Mouse (Mus musculus) B cell, adult 2 months (primary cell): ENCODE data around the gene Snai1.

Experiments used
- DNase-seq, 2 experiments: peaks; one replicate each; pipeline ENCODE4 v3.0.0; 2022

Snai1 gene

DNA sequence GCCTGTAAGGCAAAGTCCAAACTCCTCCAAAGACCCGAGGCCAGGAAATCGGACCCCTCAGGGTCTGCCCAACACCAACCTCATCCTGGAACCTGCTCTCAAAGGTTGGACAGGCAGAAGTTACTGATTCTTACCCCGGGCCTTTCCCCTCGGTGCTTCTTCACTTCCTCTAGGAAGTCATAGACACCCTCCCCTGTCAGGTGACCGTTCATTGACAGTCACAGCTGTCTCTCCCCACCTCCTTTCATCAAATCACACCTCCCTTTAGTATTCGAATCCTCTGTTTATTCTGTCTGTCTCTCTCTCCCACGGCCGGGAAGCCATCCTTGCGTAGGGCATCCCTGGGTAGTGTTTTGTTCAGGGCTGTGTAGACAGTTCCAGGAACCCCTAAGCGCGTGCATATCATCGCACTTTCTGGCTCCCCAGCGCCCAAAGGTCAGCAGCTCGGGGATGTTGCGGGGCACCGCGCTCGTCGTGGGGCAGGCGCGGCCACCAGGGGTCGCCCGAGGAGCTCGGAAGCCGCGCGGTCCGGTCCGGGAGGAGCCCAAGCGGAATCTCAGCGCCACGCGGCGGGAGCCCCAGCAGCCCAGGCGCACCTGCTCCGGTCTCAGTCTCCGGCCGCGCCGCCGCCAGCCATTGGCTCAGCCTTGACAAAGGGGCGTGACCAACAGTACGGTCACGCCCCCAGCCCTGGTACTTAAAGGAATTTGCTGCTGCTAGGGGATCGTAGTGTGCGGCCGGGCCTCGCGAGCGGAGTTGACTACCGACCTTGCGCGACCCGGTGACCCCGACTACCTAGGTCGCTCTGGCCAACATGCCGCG is at the start of gene Snai1:
Gene Snai1 (plus strand): TSS at position 720 of the 822 bp plus-strand sequence.
- DNase-seq, result peak; percentile 89

DNA sequence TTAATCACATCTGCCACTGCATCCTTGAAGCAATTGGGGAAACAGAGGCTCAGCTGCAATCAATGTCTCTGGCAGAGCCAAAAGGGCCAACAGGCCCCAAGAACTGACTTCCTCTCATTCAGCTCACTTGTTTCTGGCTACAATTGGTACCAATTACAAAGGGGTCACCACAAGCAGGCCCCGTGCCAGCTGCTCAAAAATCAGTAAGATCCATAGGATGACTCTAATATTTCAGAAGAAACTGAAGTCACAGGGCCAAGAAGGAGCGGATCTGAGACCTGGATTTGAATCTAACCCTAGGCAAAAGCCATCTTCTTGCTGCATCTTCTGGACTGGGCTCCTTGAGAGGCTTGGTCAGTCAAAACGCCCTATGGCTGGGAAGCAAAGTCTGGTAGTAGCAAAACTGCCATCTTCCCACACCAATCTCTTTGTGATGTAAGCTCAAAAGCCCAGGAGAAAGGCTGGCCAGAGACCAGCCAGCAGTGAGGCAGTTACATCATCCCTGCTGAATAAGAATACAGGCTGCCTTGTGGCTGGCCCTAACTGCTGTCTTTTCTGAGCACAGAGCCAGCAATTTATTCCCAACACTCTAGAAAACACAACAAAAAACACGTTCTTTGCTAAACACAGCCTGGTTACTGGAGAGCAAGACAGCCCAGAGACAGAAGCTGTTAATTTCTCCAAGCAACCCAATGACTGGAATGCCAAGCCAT is 47.0 kb upstream of the Snai1 start:
- DNase-seq, result no peak

DNA sequence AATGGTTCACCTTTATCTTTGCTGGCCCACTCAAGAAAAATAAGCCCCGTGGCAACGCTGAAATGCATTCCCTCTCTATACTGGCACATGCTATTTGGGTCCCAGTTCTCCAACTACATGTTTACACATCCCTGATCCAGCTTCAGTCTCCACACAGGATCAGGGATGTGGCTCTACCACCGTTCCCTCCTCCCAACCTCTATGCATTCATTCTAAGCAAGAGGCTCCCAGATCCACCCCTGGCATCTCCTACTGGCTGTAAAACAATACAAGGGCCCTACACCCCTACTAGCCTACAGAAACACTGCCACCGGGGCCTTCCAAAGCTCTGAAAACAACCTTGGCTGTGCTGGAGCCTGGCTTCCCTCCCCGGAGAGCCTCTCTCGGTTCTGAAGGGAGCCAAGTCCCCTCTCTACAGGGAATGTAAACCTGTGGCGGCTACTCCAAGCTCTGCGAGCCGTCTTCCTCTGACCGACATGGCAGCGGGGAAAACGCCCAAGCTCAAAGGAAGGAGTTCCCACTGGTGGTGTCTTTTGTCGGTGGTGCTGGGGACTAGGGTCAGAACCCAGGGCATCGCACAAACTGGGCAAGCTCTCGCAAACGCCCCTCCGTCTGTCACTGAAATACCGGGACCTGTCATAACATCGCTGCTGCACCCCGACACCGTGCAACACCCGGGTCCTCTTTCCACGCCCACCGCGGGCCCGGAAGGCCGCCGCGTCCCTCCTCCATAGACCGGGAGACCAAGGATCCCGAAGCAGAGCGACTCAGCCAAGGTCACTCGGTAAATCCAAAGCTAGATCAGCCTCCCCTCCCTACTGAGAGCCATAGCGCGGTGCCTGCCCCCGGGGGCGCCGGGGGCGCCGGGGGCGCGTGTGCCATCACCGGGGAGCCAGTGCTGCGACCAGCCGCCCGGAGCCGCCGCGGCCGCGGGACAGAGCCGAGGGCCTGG is 46.0 kb upstream of the Snai1 start, which contains the start of gene Rnf114:
Gene Rnf114 (plus strand): TSS at position 889 of the 952 bp plus-strand sequence.
- peak; percentile 49 to 59 for DNase-seq

DNA sequence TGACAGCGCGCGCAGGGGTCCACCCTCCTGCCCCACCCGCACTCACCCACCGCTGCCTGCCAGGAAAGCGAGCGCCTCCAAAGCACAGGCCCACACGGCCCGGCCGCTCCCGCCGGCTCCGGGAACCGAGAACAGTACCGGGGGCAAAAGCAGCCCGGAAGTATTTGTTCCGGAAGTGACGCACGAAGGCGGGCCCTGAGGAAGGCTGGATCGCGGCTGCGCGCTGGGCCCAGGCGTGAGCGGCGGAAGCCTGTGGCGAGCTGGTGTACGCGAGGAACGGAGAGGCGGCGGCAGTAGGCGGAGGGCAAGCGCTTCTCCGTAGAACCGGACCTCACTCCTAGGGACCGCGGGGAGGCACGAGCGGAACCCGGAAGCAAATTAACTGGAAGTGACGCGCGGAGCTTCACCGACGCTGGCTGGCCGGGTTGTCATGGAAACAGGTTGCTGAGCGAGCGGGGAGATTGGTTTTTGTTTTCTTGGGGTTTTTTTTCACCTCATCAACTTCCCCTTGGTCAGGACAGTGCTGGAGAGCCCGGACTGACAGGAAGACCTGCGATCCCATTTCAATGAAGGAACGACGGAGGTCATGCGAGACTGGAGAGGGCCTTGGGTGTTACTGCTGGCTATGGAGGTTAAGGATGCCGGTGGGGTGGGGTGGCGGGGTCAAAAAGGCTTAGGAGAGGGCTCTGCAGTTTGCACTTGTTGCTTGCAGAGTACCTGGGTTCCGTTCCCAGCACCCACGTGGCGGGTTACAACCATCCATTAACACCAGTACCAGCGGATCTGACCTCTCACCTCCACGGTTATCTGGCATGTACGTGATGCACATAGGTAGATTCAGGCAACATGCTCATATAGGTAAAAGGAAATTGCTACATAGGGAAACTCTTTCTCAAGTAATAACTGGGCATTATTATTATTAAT is 45.0 kb upstream of the Snai1 start, which contains the start of gene Spata2:
Gene Spata2 (minus strand): TSS at position 175 of the 924 bp plus-strand sequence.
- DNase-seq, result peak; percentile 95 to 97

DNA sequence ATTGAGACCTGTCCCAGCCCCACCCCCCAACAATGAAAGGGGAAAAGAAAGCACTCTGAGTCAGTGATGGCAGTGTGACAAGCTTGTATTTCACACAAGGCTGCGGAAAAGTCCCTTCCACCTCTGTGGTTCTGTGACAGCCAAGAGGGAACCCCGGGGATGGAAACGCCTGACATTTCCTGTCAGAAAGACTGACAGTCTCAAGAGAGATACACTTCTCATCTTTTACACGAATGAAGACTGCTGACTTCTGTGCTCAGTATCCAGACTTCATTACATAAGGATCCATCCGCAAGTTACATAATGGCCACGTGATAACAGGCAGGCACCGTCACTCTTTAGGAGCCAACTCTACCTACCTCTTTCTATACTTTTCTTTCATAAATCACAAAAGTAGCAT is 41.6 kb upstream of the Snai1 start:
- DNase-seq, result peak in 1 of 2 experiments; percentile 21

DNA sequence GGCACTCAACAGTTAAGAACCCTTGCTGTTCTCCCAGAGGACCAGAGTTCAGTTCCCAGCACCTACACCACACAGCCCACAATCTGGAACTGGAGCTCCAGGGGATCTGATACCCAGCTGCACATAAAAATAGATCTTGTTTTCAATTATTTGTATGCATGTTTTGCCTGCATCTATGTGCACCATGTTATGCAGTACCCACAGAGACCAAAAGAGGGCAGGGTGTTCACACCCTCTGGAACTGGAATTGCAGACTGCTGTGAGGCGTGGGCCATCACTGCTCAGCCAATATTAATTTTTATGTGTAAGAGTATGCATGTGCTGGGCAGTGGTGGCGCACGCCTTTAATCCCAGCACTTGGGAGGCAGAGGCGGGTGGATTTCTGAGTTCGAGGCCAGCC is 40.7 kb upstream of the Snai1 start:
- peak; percentile 81 to 83 for DNase-seq

DNA sequence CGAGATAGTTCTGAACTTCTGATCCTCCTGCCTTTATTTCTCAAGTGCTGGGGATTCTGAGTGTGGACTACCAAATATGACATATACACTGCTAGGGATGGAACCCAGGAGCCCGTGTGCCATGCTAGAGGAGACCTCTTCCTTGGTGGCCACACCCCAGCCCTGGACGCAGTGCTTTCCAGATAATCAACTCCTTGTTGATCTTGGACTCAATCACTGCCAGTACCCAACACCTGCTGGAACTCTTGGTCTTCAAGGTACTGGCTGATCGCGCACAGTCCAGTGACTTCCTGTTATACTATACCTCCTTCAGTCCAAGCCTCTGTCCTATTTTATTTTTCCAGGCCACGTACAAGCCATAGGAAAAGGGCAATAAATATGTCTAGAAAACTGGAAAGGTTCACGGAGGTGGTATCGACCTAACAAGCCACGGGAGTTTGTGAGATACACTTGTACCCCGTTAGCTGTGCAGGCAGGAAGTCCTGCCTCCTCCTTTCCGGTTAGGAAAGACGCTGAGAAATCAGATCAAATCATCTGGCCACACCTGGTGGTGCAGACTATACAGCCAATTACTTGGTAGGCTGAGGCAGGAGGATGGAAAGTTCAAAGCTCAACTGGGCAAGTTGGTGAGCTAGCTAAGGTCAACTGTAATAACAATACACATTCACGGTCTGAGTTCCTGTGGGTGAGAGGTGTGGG is 35.3 kb upstream of the Snai1 start:
- no peak for DNase-seq

DNA sequence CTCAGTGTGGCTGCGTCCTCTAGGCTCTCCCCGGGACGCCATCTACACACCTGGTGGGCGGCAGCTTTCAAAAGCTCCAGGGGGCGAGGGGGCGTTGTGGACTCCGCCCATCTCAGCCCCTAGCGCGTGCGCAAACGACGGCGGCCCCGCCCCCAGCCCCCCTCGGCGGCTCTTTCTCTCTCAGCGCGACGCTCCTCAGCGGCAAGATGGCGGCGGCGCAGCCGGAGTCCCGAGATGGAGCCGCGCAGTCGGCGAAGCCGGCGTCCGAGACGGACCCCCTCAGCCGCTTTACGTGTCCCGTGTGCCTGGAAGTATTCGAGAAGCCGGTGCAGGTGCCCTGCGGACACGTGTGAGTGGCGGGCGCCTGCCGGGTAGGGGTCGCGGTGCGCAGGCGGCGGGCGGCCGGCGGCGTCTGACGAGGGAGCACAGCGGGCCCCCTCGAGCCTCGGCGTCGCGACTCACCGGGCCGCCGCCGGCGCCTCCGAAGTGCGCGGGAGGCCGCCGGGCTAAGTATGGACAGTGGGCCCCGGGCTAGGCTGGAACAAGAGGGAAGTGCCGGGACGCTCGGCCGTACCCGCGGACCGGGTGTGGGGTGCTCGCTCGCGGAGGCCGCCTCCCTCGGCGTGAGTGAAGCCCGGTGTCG is 34.6 kb upstream of the Snai1 start:
- DNase-seq, result peak; percentile 95 to 96

DNA sequence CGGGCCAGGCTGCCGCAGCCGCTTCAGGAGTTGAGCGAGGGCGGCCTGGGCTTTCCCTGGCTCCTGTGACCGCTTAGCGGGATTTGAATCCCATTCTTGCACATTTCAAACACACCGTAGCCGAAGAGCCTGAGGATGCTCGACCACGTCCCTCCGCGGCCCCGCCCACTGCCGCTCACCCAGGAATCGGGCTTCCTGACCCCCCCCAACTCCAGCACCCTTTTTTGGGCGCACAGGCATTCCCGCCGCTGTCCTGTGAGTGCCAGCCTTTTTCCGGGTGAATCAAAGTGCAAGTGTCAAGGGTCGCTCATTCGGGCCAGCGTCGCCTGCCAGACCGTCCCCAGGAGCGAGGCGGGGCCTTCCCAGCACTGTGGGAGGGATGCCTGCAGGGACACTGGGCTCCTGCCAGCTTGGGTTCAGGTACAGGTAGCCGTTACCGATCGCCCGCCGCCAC is 34.1 kb upstream of the Snai1 start:
- no peak for DNase-seq

DNA sequence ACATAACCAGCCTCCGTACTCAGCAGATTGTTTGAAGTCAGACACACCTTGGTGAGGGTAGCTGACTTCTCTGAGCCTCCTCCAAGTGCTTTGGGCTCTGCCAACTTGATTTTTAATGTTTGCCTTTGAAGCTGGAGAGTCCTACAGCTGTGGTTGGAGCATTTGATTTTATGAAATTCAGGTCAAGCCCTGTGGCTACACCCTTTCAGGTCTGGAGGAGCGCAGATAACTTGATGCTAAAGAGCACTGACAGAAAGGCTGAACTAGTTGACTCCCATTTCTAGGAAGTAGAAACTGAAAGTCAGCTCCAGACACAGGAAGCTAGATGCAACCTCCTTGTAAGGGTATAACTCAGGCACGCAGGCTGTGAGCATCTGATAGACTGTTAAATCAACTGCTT is 32.9 kb upstream of the Snai1 start:
- DNase-seq, result peak; percentile 56 to 57

DNA sequence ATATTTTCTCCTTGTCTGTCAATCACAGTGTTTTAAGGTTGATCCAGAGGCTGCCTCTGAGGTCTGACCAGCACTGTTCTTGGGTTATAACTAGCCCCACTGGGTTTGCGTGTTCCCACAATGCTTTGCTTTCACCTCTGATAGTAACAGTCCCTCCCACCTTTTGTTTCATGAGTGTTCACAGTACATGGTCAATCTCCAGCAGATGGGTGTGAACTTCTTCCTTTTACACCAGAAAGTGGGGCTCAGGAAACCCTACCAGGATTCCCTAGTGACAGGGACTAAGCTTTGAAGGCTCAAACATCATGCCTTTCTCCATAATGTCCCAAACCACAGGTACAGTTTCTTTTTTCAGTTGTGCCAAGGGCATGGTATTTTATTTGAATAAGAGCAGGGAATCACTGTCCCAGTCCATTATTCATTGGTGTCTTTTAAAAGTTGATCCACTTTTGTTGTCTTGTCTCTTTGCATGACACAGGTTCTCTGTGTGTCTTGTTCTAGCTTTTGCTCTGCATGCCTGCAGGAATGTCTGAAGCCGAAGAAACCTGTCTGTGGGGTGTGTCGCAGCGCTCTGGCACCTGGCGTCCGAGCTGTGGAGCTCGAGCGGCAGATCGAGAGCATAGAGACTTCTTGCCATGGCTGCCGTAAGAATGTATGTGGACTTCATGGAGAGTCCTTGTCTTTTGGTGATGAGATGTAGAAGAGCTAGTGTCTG is 31.3 kb upstream of the Snai1 start:
- no peak for DNase-seq

DNA sequence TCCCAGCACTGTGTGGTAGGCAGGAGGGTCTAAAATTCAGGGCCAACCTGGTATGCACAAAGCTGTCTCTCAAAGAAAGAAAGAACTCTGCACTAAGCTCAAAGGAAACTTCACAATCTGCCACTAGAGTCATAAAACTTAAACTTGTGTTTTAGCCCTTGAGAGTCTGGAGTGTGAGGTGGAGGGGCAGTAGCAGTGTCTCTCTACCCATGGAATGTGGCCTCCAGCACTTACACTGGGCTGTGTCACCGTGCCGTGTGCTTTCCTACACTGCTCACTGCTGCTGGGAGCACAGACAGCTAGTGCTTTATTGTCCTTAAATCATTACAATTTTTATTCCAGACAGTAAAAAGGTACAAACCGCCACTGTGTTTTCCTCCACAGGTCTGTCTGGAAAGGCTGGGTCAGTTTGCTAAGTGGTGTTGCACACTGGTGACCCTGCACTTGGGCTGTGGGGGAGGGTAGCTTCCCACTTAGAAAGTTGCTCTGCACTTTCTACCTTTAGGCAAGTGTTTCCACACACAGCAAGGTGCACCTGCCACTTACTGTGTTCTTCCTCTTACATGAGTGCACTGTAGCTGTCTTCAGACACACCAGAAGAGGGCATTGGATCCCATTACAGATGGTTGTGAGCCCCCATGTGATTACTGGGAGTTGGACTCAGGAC is 30.1 kb upstream of the Snai1 start:
- DNase-seq, result no peak

DNA sequence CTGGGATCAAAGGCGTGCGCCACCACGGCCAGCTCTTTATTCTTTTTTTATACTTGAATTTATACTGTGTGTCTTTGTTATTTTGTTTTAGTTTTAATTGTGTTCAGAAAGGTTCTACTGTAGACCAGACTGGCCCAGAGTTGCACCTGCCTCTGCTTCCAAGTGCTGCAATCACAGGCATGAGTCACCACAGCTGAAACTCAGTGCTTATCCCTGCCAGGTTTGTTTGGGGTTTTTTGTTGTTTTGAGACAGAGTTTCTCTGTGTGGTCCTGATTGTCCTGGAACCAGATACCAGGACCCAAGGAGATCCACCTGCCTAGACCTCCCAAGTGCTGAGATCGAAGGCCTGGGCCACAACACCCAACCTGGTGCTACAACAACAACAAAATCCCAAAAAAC is 29.4 kb upstream of the Snai1 start:
- no peak for DNase-seq

DNA sequence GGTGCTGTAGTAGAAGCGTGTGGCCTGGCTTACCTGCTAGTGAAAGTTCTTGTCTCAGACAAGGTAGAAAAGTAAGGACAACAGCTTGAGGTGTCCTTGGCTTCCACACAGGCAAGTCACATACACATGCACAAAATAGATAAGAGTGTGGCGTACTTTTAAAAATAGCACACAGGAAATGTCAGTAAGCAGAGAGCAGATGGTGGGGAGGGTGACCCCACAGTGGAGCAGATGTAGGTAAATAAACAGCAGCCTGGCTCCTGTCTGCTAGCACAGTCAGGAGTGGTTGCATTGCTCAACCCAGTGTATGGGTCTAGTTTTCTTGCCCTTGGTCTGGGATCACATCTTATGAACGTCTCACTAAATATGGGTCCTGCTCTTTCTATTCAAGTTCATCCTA is 27.5 kb upstream of the Snai1 start:
- DNase-seq, result no peak

DNA sequence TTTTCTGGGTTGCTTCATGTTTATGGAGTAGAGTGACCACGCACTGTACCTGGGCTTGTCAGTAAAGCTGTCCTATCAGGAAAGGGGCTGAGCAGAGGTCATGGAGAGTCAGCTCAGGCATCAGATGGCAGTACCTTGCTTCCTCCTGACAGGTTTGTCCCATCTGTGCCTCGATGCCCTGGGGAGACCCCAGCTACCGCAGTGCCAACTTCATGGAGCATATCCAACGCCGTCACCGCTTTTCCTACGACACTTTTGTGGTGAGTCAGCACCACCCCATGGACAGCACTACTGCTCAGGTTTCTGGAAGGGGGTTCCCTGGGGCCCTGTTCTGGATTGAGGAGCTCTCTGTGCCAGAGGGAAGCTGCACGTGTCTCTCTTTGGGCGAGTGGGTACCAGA is 25.6 kb upstream of the Snai1 start:
- DNase-seq, result no peak

DNA sequence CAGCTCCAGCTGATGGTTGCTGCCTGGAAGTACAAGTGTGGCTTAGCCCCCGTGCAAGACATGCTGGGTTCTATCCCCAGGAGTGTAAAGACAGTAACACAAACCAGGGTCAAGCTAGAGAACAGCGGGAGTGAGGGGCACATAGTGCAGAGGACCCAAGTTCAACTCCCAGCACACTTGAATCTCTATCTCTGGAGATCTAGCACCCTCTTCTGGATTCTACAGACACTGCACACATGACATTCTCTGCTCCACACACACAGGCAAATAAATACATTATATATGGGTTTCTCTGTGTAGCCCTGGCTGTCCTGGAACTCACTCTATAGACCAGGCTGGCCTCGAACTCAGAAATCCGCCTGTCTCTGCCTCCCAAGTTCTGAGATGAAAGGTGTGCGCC is 25.0 kb upstream of the Snai1 start:
- peak; percentile 35 to 45 for DNase-seq

DNA sequence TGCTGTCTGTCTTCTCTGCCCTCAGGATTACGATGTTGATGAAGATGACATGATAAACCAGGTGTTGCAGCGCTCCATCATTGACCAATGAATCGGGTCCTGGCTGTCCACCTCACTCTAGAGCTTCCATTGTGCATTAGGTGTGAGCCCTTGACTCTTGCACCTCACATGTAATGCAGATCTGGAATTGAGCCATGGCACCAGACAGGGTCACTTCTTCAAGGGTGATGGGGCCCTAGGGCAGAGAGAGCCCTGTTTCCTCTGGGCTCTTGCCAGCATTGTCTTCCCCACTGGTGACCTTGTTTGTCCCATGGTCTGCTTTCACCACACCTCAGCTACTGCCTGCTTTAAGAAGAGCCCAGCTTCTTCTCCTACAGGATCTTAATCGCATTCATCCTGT is 23.4 kb upstream of the Snai1 start:
- DNase-seq, result no peak

DNA sequence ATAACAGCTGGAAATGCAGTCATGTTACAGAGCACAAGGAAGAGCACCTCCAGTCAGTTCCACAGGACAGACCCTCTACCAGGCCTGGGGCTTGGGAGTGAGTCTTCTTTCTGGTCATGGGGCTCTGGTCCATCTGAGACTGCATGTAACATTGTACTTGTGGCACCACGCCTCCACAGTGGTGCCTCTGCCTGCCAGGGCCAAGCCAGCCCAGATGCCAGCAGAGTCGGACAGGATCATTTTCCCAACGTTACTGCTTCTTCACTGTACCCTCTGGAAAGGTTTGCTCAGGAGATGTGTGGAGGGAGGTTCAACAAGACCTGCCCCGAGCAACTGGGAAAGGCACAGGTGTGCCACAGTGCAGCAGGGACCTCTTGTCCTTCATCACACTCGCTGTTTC is 22.3 kb upstream of the Snai1 start:
- DNase-seq, result no peak

DNA sequence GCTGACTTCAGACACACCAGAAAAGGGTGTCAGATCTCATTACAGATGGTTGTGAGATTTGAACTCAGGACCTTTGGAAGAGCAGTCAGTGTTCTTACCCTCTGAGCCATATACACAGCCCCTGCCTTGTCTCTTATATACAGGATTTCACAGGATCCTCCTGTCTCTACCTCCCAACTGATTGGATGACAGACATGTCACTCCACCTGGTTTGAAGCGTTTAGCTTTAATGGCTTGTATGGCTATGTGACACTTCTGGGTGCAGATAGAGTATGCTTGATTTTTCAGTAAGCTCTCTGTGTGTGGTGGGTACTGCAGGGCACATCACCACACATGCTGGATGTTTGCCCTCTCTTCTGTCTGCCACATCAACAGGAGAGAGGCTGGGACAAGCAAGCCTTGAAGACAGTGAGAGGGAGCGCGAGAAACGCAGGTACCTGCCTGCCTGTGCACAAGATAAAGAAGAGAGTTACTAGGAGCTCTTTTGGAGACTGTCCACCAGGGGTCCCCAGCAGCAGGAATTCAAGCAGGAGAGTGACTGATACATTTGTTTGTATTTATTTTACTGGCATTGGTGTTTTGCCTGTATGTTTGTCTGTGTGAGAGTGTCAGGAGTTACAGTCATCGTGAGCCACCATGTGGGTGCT is 18.3 kb upstream of the Snai1 start:
- DNase-seq, result peak; percentile 44 to 50
